ENCODE assay signal across 8 mouse cellular contexts in the genomic region with DNA sequence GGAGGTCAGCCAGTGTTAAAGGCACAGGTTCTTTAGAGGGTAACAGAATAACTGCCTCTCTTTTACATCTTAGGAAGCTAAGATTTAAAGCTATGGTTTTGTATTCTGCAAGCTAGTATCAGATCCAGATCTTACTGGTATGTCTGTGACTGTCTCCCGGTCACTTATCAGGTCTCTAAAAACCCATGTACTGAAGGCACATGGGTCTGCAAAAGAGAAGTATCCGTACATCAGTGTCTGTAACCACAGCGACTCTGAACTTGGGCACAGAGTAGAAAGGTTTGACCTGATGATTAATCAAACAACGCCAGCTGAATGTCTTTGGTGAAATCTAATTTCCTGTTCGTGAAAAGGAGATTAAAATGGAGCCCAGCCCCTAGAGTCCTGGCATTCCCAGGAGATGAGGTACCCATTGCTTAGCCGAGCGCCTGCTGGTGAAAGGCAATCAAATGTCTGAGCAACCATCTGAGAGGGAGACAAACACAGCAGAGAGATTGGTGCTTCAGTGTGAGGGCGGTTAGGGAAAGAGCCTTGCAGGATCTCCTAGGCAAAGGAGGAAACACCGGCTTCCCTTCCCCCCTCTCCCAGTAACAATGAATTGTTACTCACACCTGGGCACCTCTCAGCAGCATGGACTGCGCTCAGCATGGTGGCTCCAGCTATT.
DNase-seq lines count a peak whose midpoint lies in the region; ATAC-seq lines count a peak whose summit lies in the region.

No protein-coding gene starts in this region.

- H3K4me3 ChIP-seq in kidney, embryonic 14.5 days (ENCODE audit: low read length) = no peak overlapping the region
- H3K4me3 ChIP-seq in hindbrain, embryonic 12.5 days = no peak overlapping the region
- H3K4me3 ChIP-seq in midbrain, embryonic 16.5 days (ENCODE audit: low read depth, low read length) = no peak overlapping the region

- WGBS in kidney, embryonic 14.5 days = 39% methylated on average over 10 of the region's 10 CpGs
- WGBS in hindbrain, embryonic 12.5 days = 31% methylated on average over 10 of the region's 10 CpGs
- WGBS in midbrain, embryonic 16.5 days = 33% methylated on average over 10 of the region's 10 CpGs

- no peaks in the 10 kb centered on the region for H3K27me3 ChIP-seq in kidney, embryonic 14.5 days (ENCODE audit: control insufficient read depth, insufficient read depth, low read length)
- no peaks in the 10 kb centered on the region; the same call in 1 of the 2 replicates for H3K27me3 ChIP-seq in hindbrain, embryonic 12.5 days
- H3K27me3 ChIP-seq in midbrain, embryonic 16.5 days (ENCODE audit: control insufficient read depth, insufficient read depth, low read depth, low read length) = no peaks in the 10 kb centered on the region

- no peaks in the 10 kb centered on the region for H3K36me3 ChIP-seq in kidney, embryonic 14.5 days (ENCODE audit: control insufficient read depth, insufficient read depth, low read length)
- H3K36me3 ChIP-seq in hindbrain, embryonic 12.5 days = no peaks in the 10 kb centered on the region
- H3K36me3 ChIP-seq in midbrain, embryonic 16.5 days (ENCODE audit: control insufficient read depth, insufficient read depth, low read length) = no peaks in the 10 kb centered on the region

- no peak overlapping the region for H3K9ac ChIP-seq in kidney, embryonic 14.5 days (ENCODE audit: low read depth, low read length)
- H3K9ac ChIP-seq in hindbrain, embryonic 12.5 days = no peak overlapping the region
- H3K9ac ChIP-seq in midbrain, embryonic 16.5 days (ENCODE audit: low read depth, low read length) = 0 out of 2 replicates have a peak overlapping the region, but pooled peaks have one; percentile 45

- ATAC-seq in kidney, embryonic 14.5 days (ENCODE audit: low FRiP score, low TSS enrichment) = peak; percentile 36
- ATAC-seq in hindbrain, embryonic 12.5 days (ENCODE audit: low FRiP score) = peak; percentile 57
- peak; percentile 56; the same call in 1 of the 2 replicates for ATAC-seq in midbrain, embryonic 16.5 days

- H3K4me2 ChIP-seq in kidney, embryonic 14.5 days (replicated peaks; ENCODE audit: low read depth, low read length) = no peak overlapping the region
- peak overlapping the region; percentile 41; the same call in 1 of the 2 replicates for H3K4me2 ChIP-seq in hindbrain, embryonic 12.5 days (replicated peaks)
- no peak overlapping the region for H3K4me2 ChIP-seq in midbrain, embryonic 16.5 days (ENCODE audit: low read length)

- H3K4me1 ChIP-seq in kidney, embryonic 14.5 days (ENCODE audit: control insufficient read depth, insufficient read depth, low read length) = peaks cover 13% of the 10 kb centered on the region
- H3K4me1 ChIP-seq in hindbrain, embryonic 12.5 days = peaks cover 14% of the 10 kb centered on the region
- peaks cover 10% of the 10 kb centered on the region; the same call in 1 of the 2 replicates for H3K4me1 ChIP-seq in midbrain, embryonic 16.5 days (ENCODE audit: control insufficient read depth, insufficient read depth, low read length)

- DNase-seq in kidney, adult 9 months = no peak
- peak; percentile 30 for DNase-seq in embryo, embryonic 10 days (ENCODE audit: low spot score)
- DNase-seq in layer of hippocampus, adult 11-12 months (ENCODE audit: low spot score) = no peak
- DNase-seq in thymus, postnatal 14 days = no peak
- no peak for DNase-seq in adrenal gland, postnatal 25 days

- no peaks in the 10 kb centered on the region for H3K9me3 ChIP-seq in kidney, embryonic 14.5 days (ENCODE audit: control insufficient read depth, low read length)
- no peaks in the 10 kb centered on the region for H3K9me3 ChIP-seq in hindbrain, embryonic 12.5 days (replicated peaks)
- no peaks in the 10 kb centered on the region for H3K9me3 ChIP-seq in midbrain, embryonic 16.5 days (replicated peaks; ENCODE audit: control insufficient read depth, low read length, poor library complexity, severe bottlenecking)

- peak overlapping the region; percentile 49 for H3K27ac ChIP-seq in kidney, embryonic 14.5 days (ENCODE audit: low read depth, low read length)
- peak overlapping the region; percentile 40; the same call in 1 of the 2 replicates for H3K27ac ChIP-seq in hindbrain, embryonic 12.5 days
- no peak overlapping the region for H3K27ac ChIP-seq in midbrain, embryonic 16.5 days (ENCODE audit: low read length)
